Comparison of ENCODE assay signal across 19 mouse cellular contexts in genomic region chr17:11705761-11706160, GRCm38 (mm10).
"Had no signal": no experiment of that assay in that cellular context is flagged by ENCODE, and none has a peak within 500 bp of the region (broad histone marks: within the 10 kb centered on the region; RNA-seq: fewer than 3 reads in every experiment).

No protein-coding gene starts in this region.

- H3K36me3 ChIP-seq: intestine, embryonic 15.5 days; kidney, embryonic 15.5 days; limb, embryonic 12.5 days; liver, embryonic 13.5 days; lung, embryonic 15.5 days; midbrain, embryonic 12.5 days; neural tube, embryonic 13.5 days had no signal

- H3K27ac ChIP-seq: intestine, embryonic 15.5 days; kidney, embryonic 15.5 days; limb, embryonic 12.5 days; liver, embryonic 13.5 days; lung, embryonic 15.5 days; macrophage; midbrain, embryonic 12.5 days; neural tube, embryonic 13.5 days; stomach, postnatal 0 days had no signal

- H3K9me3 ChIP-seq: intestine, embryonic 15.5 days; kidney, embryonic 15.5 days; limb, embryonic 12.5 days; liver, embryonic 13.5 days; lung, embryonic 15.5 days; midbrain, embryonic 12.5 days; neural tube, embryonic 13.5 days had no signal

- H3K27me3 ChIP-seq: intestine, embryonic 15.5 days; kidney, embryonic 15.5 days; limb, embryonic 12.5 days; liver, embryonic 13.5 days; lung, embryonic 15.5 days; megakaryocyte, embryonic 14.5 days; midbrain, embryonic 12.5 days; neural tube, embryonic 13.5 days had no signal

- DNase-seq: kidney, adult 18-20 months; kidney, postnatal 14 days; liver; liver, embryonic 13.5 days; liver, postnatal 0 days; lung, postnatal 14 days; retina, postnatal 1 day; thymus, adult 18-20 months; thymus, postnatal 14 days had no signal

- H3K4me3 ChIP-seq: intestine, embryonic 15.5 days; kidney, embryonic 15.5 days; limb, embryonic 12.5 days; liver, embryonic 13.5 days; lung, embryonic 15.5 days; megakaryocyte, embryonic 14.5 days; midbrain, embryonic 12.5 days; neural tube, embryonic 13.5 days had no signal

- ATAC-seq: intestine, embryonic 15.5 days; liver, postnatal 0 days; midbrain, embryonic 16.5 days had no signal

- H3K4me2 ChIP-seq: intestine, embryonic 15.5 days; kidney, embryonic 15.5 days; limb, embryonic 12.5 days; liver, embryonic 13.5 days; lung, embryonic 15.5 days; midbrain, embryonic 12.5 days; neural tube, embryonic 13.5 days had no signal

- H3K4me1 ChIP-seq: intestine, embryonic 15.5 days; kidney, embryonic 15.5 days; liver, embryonic 13.5 days; lung, embryonic 15.5 days; megakaryocyte, embryonic 14.5 days; neural tube, embryonic 13.5 days had no signal

- H3K9ac ChIP-seq: intestine, embryonic 15.5 days; kidney, embryonic 15.5 days; limb, embryonic 12.5 days; liver, embryonic 13.5 days; liver, postnatal 0 days; lung, embryonic 15.5 days; midbrain, embryonic 12.5 days; neural tube, embryonic 13.5 days had no signal
